Mouse (Mus musculus): ENCODE measurements around the gene Csgalnact2.

The Csgalnact2 gene

DNA sequence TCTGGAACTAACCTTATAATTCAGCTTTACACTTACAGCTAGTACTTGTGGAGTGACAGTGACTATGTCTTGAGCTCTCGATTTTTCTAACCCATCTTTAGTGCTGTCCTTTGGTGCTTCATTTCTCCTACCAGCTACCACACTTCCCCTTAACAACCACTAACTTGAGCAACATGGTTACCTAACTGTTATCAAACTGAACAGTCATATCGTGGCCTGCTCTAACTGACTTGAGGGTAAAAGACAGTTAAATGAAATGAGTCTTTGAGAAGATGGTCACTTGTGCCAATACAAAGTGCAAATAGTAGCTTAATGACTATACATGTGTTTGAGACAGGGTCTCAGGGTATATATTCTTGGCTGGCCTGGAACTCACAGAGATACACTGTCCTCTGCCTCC is 1.8 kb downstream of the Csgalnact2 start:
- no peak for DNase-seq (ENCODE audit: low spot score in 2 of 2)

DNA sequence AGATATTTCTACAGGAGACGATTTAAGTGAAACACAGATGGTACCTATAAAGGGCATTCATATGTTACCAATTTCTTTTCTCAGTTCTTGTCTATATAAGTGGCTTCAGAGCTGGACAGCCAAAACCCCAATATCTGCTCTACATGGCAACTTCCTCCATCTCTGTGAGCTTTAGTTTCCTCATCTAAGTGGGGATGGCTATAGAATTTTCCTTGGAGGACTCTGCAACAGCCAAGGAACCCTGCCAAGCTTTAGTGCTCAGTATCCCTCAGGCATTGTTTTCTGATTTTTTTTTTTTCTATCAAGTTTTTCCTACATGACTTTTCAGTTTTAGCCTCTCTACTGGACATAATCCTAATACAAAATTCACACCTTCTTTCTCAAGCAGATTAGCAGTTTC is 4.5 kb downstream of the Csgalnact2 start:
- DNase-seq (ENCODE audit: low spot score in 2 of 2), result no peak

DNA sequence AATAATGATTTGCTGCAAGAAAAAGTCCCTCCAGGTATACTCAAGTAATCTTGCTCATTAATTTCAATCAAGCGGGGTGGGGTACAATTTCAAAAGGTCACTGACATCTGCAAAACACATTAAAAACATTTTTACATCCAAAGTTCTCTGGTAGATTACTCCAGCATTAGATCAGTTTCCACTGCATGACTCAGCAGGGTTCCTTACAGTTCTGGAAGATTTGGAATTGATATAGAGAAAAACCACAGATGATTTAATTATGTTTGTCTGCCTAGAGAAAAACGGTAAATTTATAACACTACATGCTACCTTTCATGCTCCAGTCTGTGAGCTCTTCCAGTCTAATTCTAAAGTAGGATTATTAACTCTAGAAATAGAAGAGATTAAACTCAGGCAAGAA is 8.9 kb downstream of the Csgalnact2 start:
- DNase-seq (ENCODE audit: low spot score in 2 of 2), result no peak

- no peak for DNase-seq (ENCODE audit: low spot score in 2 of 2)
These were observed 11.0 kb downstream of the Csgalnact2 start for GRCm38 (mm10) chr6:118127827-118128487.

DNA sequence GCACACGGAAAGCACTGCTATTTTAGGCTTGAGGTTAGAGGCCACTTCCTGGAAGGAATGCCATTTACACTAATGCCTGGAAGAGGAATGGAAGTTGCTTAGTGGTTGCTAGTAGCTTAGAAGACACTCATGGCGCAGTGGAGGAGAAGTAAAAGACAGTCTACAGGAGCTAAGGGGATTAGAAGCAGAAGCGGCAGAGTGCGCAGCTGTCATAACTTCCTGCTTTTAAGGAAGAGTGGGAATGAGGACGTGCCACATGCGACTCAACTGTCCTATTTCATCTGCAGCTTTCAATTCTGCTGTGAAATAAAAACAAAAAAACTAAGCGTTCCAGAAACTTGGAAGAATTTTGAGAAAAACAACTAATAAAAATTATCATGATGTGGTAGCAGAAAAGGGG is 11.7 kb downstream of the Csgalnact2 start:
- DNase-seq (ENCODE audit: low spot score in 2 of 2), result no peak

- no peak for DNase-seq (ENCODE audit: low spot score in 2 of 2)
These were observed 12.4 kb downstream of the Csgalnact2 start for GRCm38 (mm10) chr6:118126577-118126976.

DNA sequence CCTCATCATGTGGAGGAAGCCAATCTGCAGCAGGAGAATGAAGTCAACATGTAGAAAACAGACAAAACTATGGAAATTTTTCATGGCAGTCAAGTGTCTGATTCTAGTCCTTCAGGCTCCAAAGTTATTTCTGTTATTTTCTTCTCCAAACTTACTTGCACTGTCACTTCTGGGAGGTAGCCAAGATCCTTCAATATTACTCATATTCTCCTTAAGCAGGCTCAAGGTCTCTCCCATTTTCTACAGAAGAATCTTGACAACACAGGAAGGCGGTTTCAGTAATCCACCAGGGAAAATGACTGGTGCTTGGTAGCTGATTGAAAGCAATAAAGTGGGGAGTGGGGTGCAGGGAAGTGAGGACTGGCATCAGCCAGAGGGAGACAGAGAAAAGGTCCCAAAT is 16.2 kb downstream of the Csgalnact2 start:
- no peak for DNase-seq (ENCODE audit: low spot score in 2 of 2)

GRCm38 (mm10) chr6:118111810-118112209 is 27.1 kb downstream of the Csgalnact2 start:
- DNase-seq (ENCODE audit: low spot score in 2 of 2), result no peak

GRCm38 (mm10) chr6:118099311-118099802 is 39.6 kb downstream of the Csgalnact2 start:
- DNase-seq (ENCODE audit: low spot score in 2 of 2), result no peak

GRCm38 (mm10) chr6:118097765-118098365 is 41.1 kb downstream of the Csgalnact2 start:
- no peak for DNase-seq (ENCODE audit: low spot score in 2 of 2)

- DNase-seq (ENCODE audit: low spot score in 2 of 2), result no peak
These were observed 48.1 kb downstream of the Csgalnact2 start for GRCm38 (mm10) chr6:118090827-118091226.

DNA sequence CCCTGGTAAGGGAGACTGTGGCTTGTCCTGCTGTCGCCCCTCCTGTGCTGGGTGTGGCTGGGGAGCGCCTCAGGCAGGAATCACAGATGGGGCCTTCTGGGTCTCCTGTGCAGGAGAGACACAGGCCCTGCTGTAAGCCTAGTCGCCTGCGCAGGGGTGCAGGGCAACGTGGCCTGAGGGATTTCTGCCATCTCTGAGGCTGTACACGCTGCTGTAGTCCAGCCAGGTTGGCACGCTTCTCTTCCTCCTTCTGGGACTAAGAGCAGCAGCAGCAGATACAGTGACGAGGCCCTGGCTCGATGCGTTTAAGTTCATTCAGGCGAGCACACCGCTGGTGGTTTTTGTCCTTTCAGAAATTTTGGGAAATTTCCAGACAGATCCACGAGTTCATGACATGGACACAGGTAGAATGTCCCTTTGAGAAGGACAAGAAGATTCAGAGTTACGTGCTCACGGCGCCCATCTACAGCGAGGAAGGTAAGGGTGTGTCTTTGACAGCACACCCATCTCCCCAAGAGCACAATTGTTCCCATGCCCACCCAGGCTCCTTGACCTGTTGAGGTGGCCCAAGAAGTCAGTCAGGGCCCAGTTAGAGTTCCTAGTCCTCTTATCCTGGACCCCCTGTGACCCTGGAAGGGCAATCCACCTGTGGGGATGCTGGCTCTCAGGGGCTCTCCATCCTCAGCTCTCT is 50.0 kb downstream of the Csgalnact2 start:
- DNase-seq (ENCODE audit: low spot score in 2 of 2), result no peak

DNA sequence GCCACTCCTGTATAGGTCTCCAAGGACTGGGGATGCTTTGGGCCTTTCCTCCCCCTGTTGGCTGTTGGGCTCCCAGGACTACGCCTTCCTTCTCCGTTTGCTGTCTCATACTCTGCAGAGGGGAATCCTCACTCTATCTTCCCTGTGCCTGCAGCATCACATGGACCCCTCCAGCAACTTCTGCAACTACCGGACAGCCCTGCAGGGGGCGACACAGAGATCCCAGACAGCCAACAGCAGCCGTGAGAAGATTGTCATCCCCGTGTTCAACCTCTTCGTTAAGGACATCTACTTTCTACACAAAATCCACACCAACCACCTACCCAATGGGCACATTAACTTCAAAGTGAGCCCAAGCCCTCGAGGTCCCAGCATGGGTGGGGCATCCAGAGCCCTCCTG is 51.0 kb downstream of the Csgalnact2 start:
- DNase-seq (ENCODE audit: low spot score in 2 of 2), result no peak

DNA sequence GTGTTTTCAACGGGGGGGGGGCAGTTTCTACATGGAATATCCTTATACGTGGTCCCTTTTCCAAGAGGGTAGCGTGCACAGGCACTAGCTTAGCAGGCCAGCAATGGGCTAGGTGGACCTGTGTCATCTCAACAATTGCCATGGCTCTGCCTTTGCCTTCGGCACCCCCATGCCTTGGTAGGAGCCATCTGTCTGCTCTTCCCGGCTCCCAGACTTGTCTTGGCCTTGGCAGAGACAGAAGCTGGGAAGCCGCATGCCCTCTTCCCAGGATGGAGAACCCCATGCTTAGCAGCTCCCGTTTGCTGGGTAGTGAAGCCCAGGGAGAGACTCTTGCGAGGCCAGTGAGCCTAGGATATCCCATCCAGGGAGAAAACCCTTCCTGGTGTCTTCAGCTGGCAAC is 54.3 kb downstream of the Csgalnact2 start:
- DNase-seq (ENCODE audit: low spot score in 2 of 2), result no peak

DNA sequence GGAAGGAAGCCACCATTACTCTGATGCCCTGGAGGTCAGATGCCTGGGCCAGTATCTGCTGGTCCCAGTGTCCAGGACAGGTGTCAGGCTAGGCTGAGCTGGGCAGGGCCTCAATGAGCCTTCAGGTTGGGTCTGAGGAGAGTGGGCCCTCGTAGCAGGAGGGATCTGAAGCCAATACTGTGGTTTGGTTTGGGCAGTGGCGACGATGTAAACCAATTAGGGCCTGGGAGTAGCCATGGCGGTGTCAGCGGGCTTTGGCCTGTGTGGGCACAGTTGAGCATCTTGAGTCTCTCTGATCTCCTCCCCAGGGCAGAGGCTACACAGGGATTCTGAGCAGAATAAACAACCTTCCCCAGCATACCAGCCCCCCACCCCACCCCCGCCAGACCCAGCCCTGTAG is 55.3 kb downstream of the Csgalnact2 start:
- no peak for DNase-seq (ENCODE audit: low spot score in 2 of 2)

DNA sequence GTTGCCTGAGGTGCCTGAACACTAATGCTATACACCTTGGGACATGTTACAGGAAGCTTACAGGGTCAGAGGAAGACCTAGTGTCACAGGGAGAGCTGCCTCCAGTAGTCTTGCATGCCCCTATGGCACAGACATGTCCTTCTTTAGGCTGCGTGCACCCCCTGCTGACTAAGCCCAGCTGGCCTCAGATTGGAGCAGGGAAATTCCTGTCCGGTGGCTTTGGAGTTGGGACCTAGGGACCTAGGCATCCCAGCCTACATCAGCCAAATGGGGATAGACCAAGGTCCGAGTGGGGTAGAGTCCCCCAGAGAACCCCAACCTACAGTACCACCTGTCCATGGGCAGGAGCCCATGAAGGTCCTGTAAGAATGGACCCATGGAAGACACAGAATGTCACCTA is 56.6 kb downstream of the Csgalnact2 start:
- no peak for DNase-seq (ENCODE audit: low spot score in 2 of 2)

GRCm38 (mm10) chr6:118080711-118081110 is 58.2 kb downstream of the Csgalnact2 start:
- DNase-seq (ENCODE audit: low spot score in 2 of 2), result no peak

DNA sequence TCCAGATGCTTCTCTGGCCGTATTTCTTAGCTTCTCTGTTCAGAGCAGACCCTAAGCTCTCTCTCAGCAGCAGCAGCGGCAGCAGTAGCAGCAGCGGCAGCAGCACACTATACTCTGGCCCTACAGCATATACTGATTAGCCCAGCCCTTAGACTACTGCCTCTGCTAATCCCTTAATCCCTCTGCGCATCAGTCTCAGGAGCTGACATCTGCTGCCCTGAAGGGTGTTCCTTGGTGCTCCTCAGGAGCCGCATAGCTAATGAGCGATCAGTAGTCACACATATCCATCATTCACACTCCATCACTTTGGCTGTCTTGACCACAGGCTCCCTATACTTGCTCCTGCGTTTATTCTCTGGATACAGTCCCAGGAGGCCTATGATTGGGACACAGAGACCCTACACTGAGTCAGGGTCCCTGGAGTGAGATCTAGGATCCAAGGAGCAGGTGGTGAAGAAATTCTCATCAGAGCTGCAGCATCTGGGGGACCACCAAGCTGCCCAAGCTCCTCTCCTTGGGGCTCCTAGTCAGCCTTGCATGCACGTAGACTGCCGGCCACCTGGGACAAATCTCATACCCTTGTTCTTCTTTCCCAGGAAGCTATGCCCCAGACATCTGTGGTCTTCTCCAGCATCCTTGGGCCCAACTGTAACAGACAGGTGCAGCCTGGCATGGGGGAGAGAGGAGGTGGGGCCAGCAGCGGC is 59.0 kb downstream of the Csgalnact2 start:
- no peak for DNase-seq (ENCODE audit: low spot score in 2 of 2)

- DNase-seq (ENCODE audit: low spot score in 2 of 2), result no peak
These were observed 59.6 kb downstream of the Csgalnact2 start for GRCm38 (mm10) chr6:118079292-118079691.

DNA sequence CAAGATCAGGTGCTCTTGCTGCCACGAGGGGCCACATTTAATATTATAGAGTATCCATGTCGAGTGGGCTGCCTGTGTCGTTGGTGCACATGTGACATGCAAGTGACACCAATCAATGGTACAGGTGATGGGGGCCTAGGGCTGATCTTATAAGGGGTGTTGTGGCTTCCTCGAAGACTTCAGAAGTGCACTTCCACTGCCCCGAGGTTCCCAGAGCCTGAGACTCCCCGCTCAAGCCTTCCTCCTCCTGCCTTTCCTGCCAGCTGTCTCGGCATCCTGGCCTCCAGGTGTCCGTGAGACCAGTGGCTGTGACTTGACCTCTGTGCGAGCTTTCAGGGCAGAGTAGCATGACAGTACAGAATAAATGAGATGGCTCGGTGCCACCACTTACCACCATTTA is 60.2 kb downstream of the Csgalnact2 start:
- DNase-seq (ENCODE audit: low spot score in 2 of 2), result no peak

DNA sequence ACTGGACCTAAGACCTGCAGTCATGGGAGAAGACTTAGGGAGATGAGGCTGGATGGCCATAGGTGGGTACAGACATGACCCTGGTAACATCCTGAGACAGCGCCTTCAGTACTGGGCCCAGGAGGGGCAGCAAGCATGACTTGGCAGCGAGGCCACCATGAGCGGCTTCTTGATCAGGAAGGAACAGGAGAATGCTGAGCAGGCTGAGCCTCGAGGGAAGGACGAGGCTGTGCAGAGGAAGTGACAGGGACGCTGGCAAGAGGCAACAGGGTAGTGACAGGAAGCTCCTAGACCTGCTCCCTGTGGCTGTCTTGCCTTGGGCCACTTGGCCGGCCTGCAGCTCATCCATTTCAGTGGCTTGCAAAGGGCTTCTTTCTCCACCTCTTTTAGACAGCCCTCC is 61.5 kb downstream of the Csgalnact2 start:
- no peak for DNase-seq (ENCODE audit: low spot score in 2 of 2)

DNA sequence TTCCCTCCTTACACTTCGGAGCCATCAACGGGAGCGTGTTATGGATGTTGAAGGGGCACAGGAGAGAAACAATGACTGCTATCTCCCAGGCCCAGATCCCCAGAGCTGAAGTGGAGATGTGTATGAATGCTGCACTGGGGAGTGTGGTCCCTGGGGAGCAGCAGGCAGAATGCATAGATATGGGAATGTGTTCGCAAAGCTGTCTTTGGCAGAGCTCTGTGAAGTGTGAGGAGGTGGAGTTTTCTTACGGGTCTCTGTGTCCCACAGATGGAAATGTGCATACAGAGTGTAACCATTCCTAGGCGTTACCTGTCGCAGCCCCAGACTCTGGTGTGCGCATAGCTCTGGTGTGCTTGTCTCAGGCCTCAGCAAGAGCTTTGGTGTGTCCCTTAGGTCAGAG is 62.2 kb downstream of the Csgalnact2 start:
- DNase-seq (ENCODE audit: low spot score in 2 of 2), result no peak
